Mouse (Mus musculus): ENCODE data around the gene Irf3.

DNA sequence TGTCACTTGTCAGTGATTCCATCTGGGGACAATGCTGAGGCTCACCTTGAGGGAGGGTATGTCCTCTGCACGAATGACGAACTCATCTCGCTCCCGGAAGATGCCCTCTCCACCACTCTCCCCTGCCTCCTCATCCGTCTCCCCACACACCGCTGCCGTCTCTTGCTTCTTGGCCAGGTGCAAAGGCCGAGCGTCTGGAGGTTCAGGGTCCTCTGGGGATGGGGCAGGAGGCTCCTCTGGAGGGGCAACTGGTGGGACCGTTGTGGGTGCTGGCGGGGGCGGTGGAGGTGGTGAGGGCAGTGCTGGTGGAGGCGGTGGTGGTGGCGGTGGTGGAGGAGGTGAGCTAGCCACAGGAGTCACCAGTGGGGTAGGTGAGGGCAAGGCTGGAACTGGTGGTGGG, 45.9 kb downstream of the Irf3 start:
- TF ChIP-seq CTCF (IDR thresholded peaks at IDR 0.05; ENCODE audit: insufficient read depth, low read depth, low read length) (no peak), POLR2A (IDR thresholded peaks at IDR 0.05; ENCODE audit: insufficient read depth, low read depth, low read length) (no peak)

All from olfactory bulb, adult 2 months (tissue).